Mouse (Mus musculus): Measurements from ENCODE around the gene Enpp6. TPM values are rescaled to one million over a fixed set of nuclear protein-coding genes. Genes with fewer than 3 reads are reported as not detected.
A peak's percentile ranks its signal among the peaks of the same experiment; 100 is the strongest.

The Enpp6 gene
- polyA plus RNA-seq (2016; fragmentation: Nextera tagmentation; extraction: Ambion mirVana): 0.10 TPM in 1 of 2 replicates, not detected in the other

GRCm38 (mm10) chr8:46986386-46987140 lies at the start of gene Enpp6:
Gene Enpp6 (plus strand): TSS chr8:46986887.
- WGBS: 91% methylated on average over 8 of the region's 8 CpGs
- H3K27ac ChIP-seq (replicated peaks): no peak within 1 kb of the TSS
- H3K9me3 ChIP-seq: no peaks in the 10 kb centered on the region
- peaks cover 6% of the 10 kb centered on the region for H3K4me1 ChIP-seq
- H3K4me3 ChIP-seq: no peak within 1 kb of the TSS
- H3K27me3 ChIP-seq (replicated peaks; ENCODE audit: low read depth, poor library complexity, severe bottlenecking): no peaks in the 10 kb centered on the region
- H3K36me3 ChIP-seq (replicated peaks): no peaks in the 10 kb centered on the region
- DNase-seq (ENCODE audit: low spot score): no peak

- Histone ChIP-seq H3K36me3 (replicated peaks) (no peaks in the 10 kb centered on the region), H3K4me1 (peaks cover 14% of the 10 kb centered on the region), H3K27ac (replicated peaks) (no peak overlapping the region), H3K27me3 (replicated peaks; ENCODE audit: low read depth, poor library complexity, severe bottlenecking) (0 out of 2 replicates have a peak, but pooled peaks cover 7% of the 10 kb centered on the region), H3K4me3 (no peak overlapping the region), H3K9me3 (peaks cover 6% of the 10 kb centered on the region; the same call in 1 of the 2 replicates)
- DNase-seq (ENCODE audit: low spot score): no peak
- 82% methylated on average over 4 of the region's 4 CpGs for WGBS
Measured at GRCm38 (mm10) chr8:46938218-46938617, 48.5 kb upstream of the Enpp6 start.

GRCm38 (mm10) chr8:46941295-46941694 lies 45.4 kb upstream of the Enpp6 start:
- Histone ChIP-seq H3K36me3 (replicated peaks) (no peaks in the 10 kb centered on the region), H3K27ac (replicated peaks) (no peak overlapping the region), H3K4me3 (no peak overlapping the region), H3K4me1 (peaks cover 10% of the 10 kb centered on the region), H3K9me3 (peaks cover 6% of the 10 kb centered on the region; the same call in 1 of the 2 replicates), H3K27me3 (replicated peaks; ENCODE audit: low read depth, poor library complexity, severe bottlenecking) (no peaks in the 10 kb centered on the region)
- WGBS: 78% methylated on average over 11 of the region's 11 CpGs
- no peak for DNase-seq (ENCODE audit: low spot score)

- Histone ChIP-seq H3K4me3 (no peak overlapping the region), H3K4me1 (peaks cover 10% of the 10 kb centered on the region), H3K36me3 (replicated peaks) (no peaks in the 10 kb centered on the region), H3K27me3 (replicated peaks; ENCODE audit: low read depth, poor library complexity, severe bottlenecking) (no peaks in the 10 kb centered on the region), H3K27ac (replicated peaks) (no peak overlapping the region), H3K9me3 (peaks cover 6% of the 10 kb centered on the region; the same call in 1 of the 2 replicates)
- 74% methylated on average over 15 of the region's 15 CpGs for WGBS
- no peak for DNase-seq (ENCODE audit: low spot score)
Measured at GRCm38 (mm10) chr8:46941731-46942650, 44.7 kb upstream of the Enpp6 start.

- no peak for DNase-seq (ENCODE audit: low spot score)
- Histone ChIP-seq H3K27ac (replicated peaks) (no peak overlapping the region), H3K27me3 (replicated peaks; ENCODE audit: low read depth, poor library complexity, severe bottlenecking) (no peaks in the 10 kb centered on the region), H3K36me3 (replicated peaks) (no peaks in the 10 kb centered on the region), H3K4me1 (peaks cover 10% of the 10 kb centered on the region), H3K4me3 (no peak overlapping the region), H3K9me3 (peaks cover 6% of the 10 kb centered on the region; the same call in 1 of the 2 replicates)
- 78% methylated on average over 11 of the region's 11 CpGs for WGBS
Measured at GRCm38 (mm10) chr8:46942651-46943024, 44.0 kb upstream of the Enpp6 start.

GRCm38 (mm10) chr8:46943337-46943736 lies 43.4 kb upstream of the Enpp6 start:
- H3K27ac ChIP-seq (replicated peaks): no peak overlapping the region

GRCm38 (mm10) chr8:46946181-46946580 lies 40.5 kb upstream of the Enpp6 start:
- DNase-seq (ENCODE audit: low spot score): peak; percentile 30
- 75% methylated on average over 5 of the region's 5 CpGs for WGBS
- no peaks in the 10 kb centered on the region for H3K36me3 ChIP-seq (replicated peaks)
- H3K27ac ChIP-seq (replicated peaks): no peak overlapping the region
- no peaks in the 10 kb centered on the region for H3K27me3 ChIP-seq (replicated peaks; ENCODE audit: low read depth, poor library complexity, severe bottlenecking)
- H3K9me3 ChIP-seq: no peaks in the 10 kb centered on the region
- H3K4me3 ChIP-seq: no peak overlapping the region
- peaks cover 10% of the 10 kb centered on the region for H3K4me1 ChIP-seq

More at GRCm38 (mm10) chr8:46943337-46943736, 43.4 kb upstream of the Enpp6 start:
- no peak for DNase-seq (ENCODE audit: low spot score)
- H3K27me3 ChIP-seq (replicated peaks; ENCODE audit: low read depth, poor library complexity, severe bottlenecking): no peaks in the 10 kb centered on the region
- H3K4me1 ChIP-seq: peaks cover 10% of the 10 kb centered on the region
- H3K9me3 ChIP-seq: peaks cover 6% of the 10 kb centered on the region; the same call in 1 of the 2 replicates
- no peak overlapping the region for H3K4me3 ChIP-seq
- 86% methylated on average over 4 of the region's 4 CpGs for WGBS
- H3K36me3 ChIP-seq (replicated peaks): no peaks in the 10 kb centered on the region

GRCm38 (mm10) chr8:46948091-46948757 lies 38.5 kb upstream of the Enpp6 start:
- DNase-seq (ENCODE audit: low spot score): no peak
- Histone ChIP-seq H3K9me3 (no peaks in the 10 kb centered on the region), H3K27me3 (replicated peaks; ENCODE audit: low read depth, poor library complexity, severe bottlenecking) (no peaks in the 10 kb centered on the region), H3K36me3 (replicated peaks) (no peaks in the 10 kb centered on the region), H3K4me1 (no peaks in the 10 kb centered on the region), H3K27ac (replicated peaks) (no peak overlapping the region), H3K4me3 (no peak overlapping the region)
- 88% methylated on average over 14 of the region's 14 CpGs for WGBS

GRCm38 (mm10) chr8:46953472-46953871 lies 33.2 kb upstream of the Enpp6 start:
- peak; percentile 79 for DNase-seq (ENCODE audit: low spot score)
- no peaks in the 10 kb centered on the region for H3K27me3 ChIP-seq (replicated peaks; ENCODE audit: low read depth, poor library complexity, severe bottlenecking)
- H3K4me1 ChIP-seq: no peaks in the 10 kb centered on the region
- H3K4me3 ChIP-seq: no peak overlapping the region
- H3K36me3 ChIP-seq (replicated peaks): no peaks in the 10 kb centered on the region
- 21% methylated on average over 7 of the region's 7 CpGs for WGBS
- H3K9me3 ChIP-seq: no peaks in the 10 kb centered on the region
- H3K27ac ChIP-seq (replicated peaks): no peak overlapping the region

GRCm38 (mm10) chr8:46962630-46963427 lies 23.9 kb upstream of the Enpp6 start:
- peaks cover 11% of the 10 kb centered on the region; the same call in 1 of the 2 replicates for H3K4me1 ChIP-seq
- DNase-seq (ENCODE audit: low spot score): no peak
- H3K4me3 ChIP-seq: no peak overlapping the region
- 52% methylated on average over 10 of the region's 10 CpGs for WGBS
- H3K36me3 ChIP-seq (replicated peaks): no peaks in the 10 kb centered on the region
- no peaks in the 10 kb centered on the region for H3K9me3 ChIP-seq
- peaks cover 11% of the 10 kb centered on the region for H3K27me3 ChIP-seq (replicated peaks; ENCODE audit: low read depth, poor library complexity, severe bottlenecking)
- no peak overlapping the region for H3K27ac ChIP-seq (replicated peaks)

GRCm38 (mm10) chr8:46963619-46964145 lies 23.0 kb upstream of the Enpp6 start:
- Histone ChIP-seq H3K36me3 (replicated peaks) (no peaks in the 10 kb centered on the region), H3K27ac (replicated peaks) (no peak overlapping the region), H3K4me3 (no peak overlapping the region), H3K9me3 (no peaks in the 10 kb centered on the region), H3K4me1 (peaks cover 11% of the 10 kb centered on the region; the same call in 1 of the 2 replicates), H3K27me3 (replicated peaks; ENCODE audit: low read depth, poor library complexity, severe bottlenecking) (peaks cover 11% of the 10 kb centered on the region)
- DNase-seq (ENCODE audit: low spot score): no peak
- WGBS: 21% methylated on average over 8 of the region's 8 CpGs

All from embryonic facial prominence, embryonic 10.5 days (tissue).